Mouse (Mus musculus) MEL (cell line): ENCODE measurements around the gene Gatc.

Source experiments
- BHLHE40 ChIP-seq: IDR thresholded peaks from 2 replicates; pipeline ENCODE4 v1.6.1; 2012; ENCODE audit warnings: low read depth, mild to moderate bottlenecking, inconsistent platforms, low read length, improper control_type of control experiment, borderline replicate concordance
- CHD2 ChIP-seq: IDR thresholded peaks from 2 replicates; pipeline ENCODE4 v1.6.1; 2011; ENCODE audit warnings: low read length, improper control_type of control experiment
- CTCF ChIP-seq, 3 experiments: IDR thresholded peaks in 2 of 3; conservative IDR thresholded peaks in 1 of 3; 2 replicates each; pipeline ENCODE4 v1.5.1; 2011 to 2012; ENCODE audit warnings: low read length in 3 of 3, low read depth in 2 of 3, mild to moderate bottlenecking in 2 of 3, improper control_type of control experiment in 1 of 3, inconsistent platforms in 1 of 3, mixed read lengths in 1 of 3, moderate library complexity in 1 of 3; ENCODE audit not compliant: control insufficient read depth in 1 of 3, insufficient read depth in 1 of 3, poor library complexity in 1 of 3, severe bottlenecking in 1 of 3
- EP300 ChIP-seq, 2 experiments: IDR thresholded peaks; 2 replicates each; pipeline ENCODE4 v1.6.1; 2011; ENCODE audit warnings: improper control_type of control experiment in 2 of 2, low read length in 2 of 2, low read depth in 1 of 2, mild to moderate bottlenecking in 1 of 2
- GABPA ChIP-seq: IDR thresholded peaks from 2 replicates; pipeline ENCODE4 v1.6.1; 2012; ENCODE audit warnings: low read depth, mild to moderate bottlenecking, inconsistent platforms, low read length, improper control_type of control experiment, moderate library complexity
- GATA1 ChIP-seq: IDR thresholded peaks from 2 replicates; pipeline ENCODE4 v1.6.1; 2011; ENCODE audit warnings: low read depth, low read length, improper control_type of control experiment
- HCFC1 ChIP-seq: IDR thresholded peaks from 2 replicates; pipeline ENCODE4 v1.6.1; 2012; ENCODE audit warnings: low read depth, mild to moderate bottlenecking, inconsistent platforms, low read length, improper control_type of control experiment, moderate library complexity
- KAT2A ChIP-seq: conservative IDR thresholded peaks from 2 replicates; pipeline ENCODE4 v1.6.1; 2012; ENCODE audit warnings: low read depth, low read length, improper control_type of control experiment, inconsistent platforms
- MAFK ChIP-seq: IDR thresholded peaks from 2 replicates; pipeline ENCODE4 v1.6.1; 2011; ENCODE audit warnings: low read depth, mild to moderate bottlenecking, low read length, improper control_type of control experiment, borderline replicate concordance
- MAX ChIP-seq: IDR thresholded peaks from 2 replicates; pipeline ENCODE4 v1.6.1; 2011; ENCODE audit warnings: low read length, improper control_type of control experiment
- MEF2A ChIP-seq: IDR thresholded peaks from 2 replicates; pipeline ENCODE4 v1.6.1; 2014; ENCODE audit warnings: low read depth, mild to moderate bottlenecking, inconsistent platforms, low read length, improper control_type of control experiment; ENCODE audit not compliant: poor library complexity, insufficient replicate concordance, severe bottlenecking; ENCODE audit errors: extremely low read depth
- POLR2A ChIP-seq, 2 experiments: IDR thresholded peaks; 2 replicates each; pipeline ENCODE4 v1.6.1; 2011 to 2012; ENCODE audit warnings: low read length in 2 of 2, mild to moderate bottlenecking in 2 of 2, control low read depth in 1 of 2, improper control_type of control experiment in 1 of 2, low read depth in 1 of 2, moderate library complexity in 1 of 2; ENCODE audit not compliant: control insufficient read depth in 1 of 2, insufficient read depth in 1 of 2, poor library complexity in 1 of 2
- ZNF384 ChIP-seq: IDR thresholded peaks from 2 replicates; pipeline ENCODE4 v1.6.1; 2012; ENCODE audit warnings: low read depth, mild to moderate bottlenecking, inconsistent platforms, low read length, improper control_type of control experiment

- TF ChIP-seq GABPA (no peak), MAFK (no peak), POLR2A (IDR thresholded peaks at IDR 0.05; ENCODE audit: control insufficient read depth in 1 of 2, insufficient read depth in 1 of 2, low read depth in 1 of 2, low read length in 2 of 2, poor library complexity in 1 of 2) (peak; percentile 83 to 85), GATA1 (no peak), CTCF (IDR thresholded peaks at IDR 0.05 in 2 of 3, conservative IDR thresholded peaks at IDR 0.05 in 1 of 3; ENCODE audit: control insufficient read depth in 1 of 3, insufficient read depth in 1 of 3, low read depth in 2 of 3, low read length in 3 of 3, poor library complexity in 1 of 3, severe bottlenecking in 1 of 3) (no peak), MAX (0 out of 2 replicates have a peak, but pooled peaks have one; percentile 21), CHD2 (no peak), EP300 (IDR thresholded peaks at IDR 0.05; ENCODE audit: low read depth in 1 of 2, low read length in 2 of 2) (no peak), ZNF384 (no peak), HCFC1 (peak; percentile 84), MEF2A (no peak), KAT2A (no peak; the same call in 1 of the 2 replicates), BHLHE40 (no peak)
These were observed 13.9 kb downstream of the Gatc start, which contains the start of gene Srsf9 for GRCm38 (mm10) chr5:115326875-115327609.
